Mouse (Mus musculus): ENCODE data around the gene Prr11. TPM values are rescaled to one million over a fixed set of nuclear protein-coding genes. Genes with fewer than 3 reads are reported as not detected.
"Not testable (repeated sequence)": the region's sequence is repeated elsewhere in the genome, so short reads cannot be mapped to it uniquely, and the experiment has no call there.

Gene Prr11
- total RNA-seq, 2 experiments from 2014 or later: 0.36 to 0.37 TPM

GRCm38 (mm10) chr11:87048900-87049299, 59.6 kb downstream of the Prr11 start:
- DNase-seq: not testable (repeated sequence)

GRCm38 (mm10) chr11:87046968-87047367, 61.5 kb downstream of the Prr11 start:
- no peak for DNase-seq

GRCm38 (mm10) chr11:87043052-87043451, 65.5 kb downstream of the Prr11 start:
- no peak for DNase-seq

GRCm38 (mm10) chr11:87039307-87039963, 69.1 kb downstream of the Prr11 start:
- DNase-seq: no peak

Small RNA genes within 50 kb of the gene (microRNA-seq; reads per million reads assigned to microRNA genes)
- 9.7 to 17.8 reads per million in 2 experiments for gene Mir301

Other genes with a start within 250 kb of the Prr11 start
- 10 to 100 TPM; 21.4 to 25.5 TPM for gene Ypel2, start 115.0 kb downstream of the Prr11 start, total RNA-seq (2021)
- 10 to 100 TPM in 1 of 2 experiments, 1 to 10 TPM in 1; 9.8 to 12.0 TPM for gene Gdpd1, start 34.6 kb downstream of the Prr11 start, total RNA-seq (2021)
- 1 to 10 TPM; 9.1 to 9.6 TPM for gene Smg8, start 21.9 kb downstream of the Prr11 start, total RNA-seq (2021)
- gene Ska2, start 526 bp upstream of the Prr11 start, total RNA-seq (2021): 10 to 100 TPM; 14.6 TPM
- gene Trim37, start 18.4 kb upstream of the Prr11 start, total RNA-seq (2021): 1 to 10 TPM; 5.3 to 5.7 TPM